Mouse (Mus musculus): ENCODE data around the gene Slc37a3.

DNA sequence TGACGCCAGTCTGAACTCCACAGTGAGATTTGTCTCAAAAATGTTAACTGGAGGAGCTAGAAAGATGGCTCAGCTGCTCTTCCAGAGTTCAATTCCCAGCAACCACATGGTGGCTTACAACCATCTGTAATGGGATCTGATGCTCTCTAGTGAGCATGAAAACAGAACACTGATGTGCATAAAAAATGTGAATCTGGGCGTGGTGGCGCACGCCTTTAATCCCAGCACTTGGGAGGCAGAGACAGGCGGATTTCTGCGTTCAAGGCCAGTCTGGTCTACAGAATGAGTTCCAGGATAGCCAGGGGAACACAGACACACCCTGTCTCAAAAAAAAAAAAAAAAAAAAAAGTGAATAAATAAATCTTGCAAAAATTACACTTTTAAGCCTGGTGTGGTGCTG lies 19.6 kb upstream of the Slc37a3 start:
- TF ChIP-seq CTCF (IDR thresholded peaks at IDR 0.05; ENCODE audit: low read depth) (no peak), EP300 (optimal IDR thresholded peaks at IDR 0.05) (no peak)
